Mouse (Mus musculus) left cerebral cortex, postnatal 4 days (tissue): Measurements from ENCODE around the gene Steap3. TPM values are rescaled to one million over a fixed set of nuclear protein-coding genes. Genes with fewer than 3 reads are reported as not detected.

Experiments used
- DNase-seq: peaks from one replicate; pipeline ENCODE4 v3.0.0-alpha.2; 2022
- intact Hi-C: fragments of 180-260 bp; cut with DNase I; formaldehyde crosslinking; loops from one replicate; pipeline ENCODE4 v1.15.1; 2025
- total RNA-seq, 2 experiments: library from RNA; stranded (reverse); gene quantifications; 2 replicates each; pipeline ENCODE4 v1.2.3; 2021

Steap3 gene
- total RNA-seq, 2 experiments from 2014 or later = 4.2 to 6.1 TPM

DNA sequence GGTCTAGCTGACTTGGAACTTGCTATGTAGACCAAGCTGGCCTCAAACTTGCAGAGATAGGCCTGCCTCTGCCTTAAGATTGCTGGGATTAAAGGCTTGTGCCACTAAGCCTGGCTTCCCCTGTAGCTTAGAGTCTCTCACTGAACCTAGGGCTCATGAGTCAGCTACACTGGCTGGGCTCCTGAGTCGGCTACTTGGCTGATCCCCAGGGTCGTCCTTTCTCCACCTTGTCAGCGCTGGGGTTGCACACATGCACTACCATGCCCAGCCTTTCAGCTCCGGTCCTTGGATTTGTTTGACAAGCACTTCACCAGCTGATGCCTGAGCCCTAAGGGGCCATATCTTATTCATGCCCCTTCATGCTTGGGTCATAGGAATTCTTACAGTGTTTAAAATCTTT, 104.5 kb downstream of the Steap3 start:
- DNase-seq = no peak
- intact Hi-C loops = no loop called here

DNA sequence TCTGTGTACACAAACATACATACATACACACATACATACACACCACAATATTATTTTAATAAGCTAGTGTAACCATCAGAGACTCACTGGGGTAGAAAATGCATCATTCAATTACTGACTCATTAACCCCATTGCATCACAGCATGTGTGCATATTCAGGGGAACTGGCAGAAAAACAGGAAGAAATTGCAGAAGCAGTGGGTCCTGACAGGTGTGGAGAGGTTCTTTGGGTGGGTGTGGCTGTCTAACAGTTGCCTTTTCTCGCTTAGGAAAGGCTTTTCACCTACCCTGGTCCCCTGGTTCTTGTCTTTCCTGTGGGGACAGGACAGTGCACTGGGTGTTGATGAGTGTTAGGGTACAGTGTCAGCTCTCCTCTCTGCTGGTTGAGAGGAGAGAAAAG, 109.9 kb downstream of the Steap3 start:
- intact Hi-C loops = no loop called here
- no peak for DNase-seq

DNA sequence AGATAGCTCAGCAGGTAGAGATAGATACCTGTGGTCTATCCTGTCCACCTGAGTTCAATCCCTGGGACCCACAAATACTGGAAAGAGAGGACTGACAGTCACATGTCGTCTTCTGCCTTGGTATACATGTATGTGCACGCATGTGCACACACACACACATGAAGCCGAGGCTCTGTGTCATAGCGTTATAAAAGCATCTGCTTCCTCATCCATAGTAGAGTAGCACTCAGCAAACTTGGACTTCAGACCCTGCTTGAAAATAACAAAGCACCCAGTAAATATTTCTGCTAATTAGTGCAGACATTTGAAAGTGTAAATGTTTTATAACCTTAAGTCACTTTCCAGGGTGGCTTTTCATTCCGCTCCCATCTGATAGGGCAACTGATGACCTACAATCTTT, 111.0 kb downstream of the Steap3 start:
- intact Hi-C loops = no loop called here
- no peak for DNase-seq

DNA sequence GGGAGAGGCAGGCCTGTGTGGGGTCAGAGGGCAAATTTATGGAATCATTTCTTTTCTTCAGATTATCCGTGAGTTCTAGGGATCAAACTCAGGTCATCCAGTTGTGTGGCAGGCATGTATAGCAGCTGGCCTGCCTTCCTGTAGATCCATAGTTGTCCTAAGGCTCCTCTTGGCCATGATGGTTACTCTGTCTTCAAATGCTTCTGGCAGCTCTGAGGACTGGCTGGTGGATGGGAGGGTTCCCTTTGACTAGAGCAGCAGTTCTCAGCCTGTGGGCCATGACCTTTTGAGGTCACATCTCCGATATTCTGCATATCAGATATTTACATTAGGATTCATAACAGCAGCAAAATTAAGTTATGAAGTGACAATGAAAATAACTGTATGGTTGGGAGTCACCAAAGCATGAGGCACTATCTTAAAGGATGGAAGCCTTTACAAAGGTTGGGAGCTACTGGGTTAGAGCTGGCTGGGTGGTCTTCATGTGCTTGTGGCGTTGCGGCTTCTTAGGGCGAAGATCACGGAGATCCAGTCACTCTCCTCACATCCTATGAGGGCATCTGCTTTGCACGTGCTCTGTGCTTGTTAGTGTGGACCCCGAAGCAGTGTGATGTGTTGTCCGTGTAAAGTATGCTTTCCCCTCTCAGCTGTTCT, 113.9 kb downstream of the Steap3 start:
- intact Hi-C loops = no loop called here
- no peak for DNase-seq

DNA sequence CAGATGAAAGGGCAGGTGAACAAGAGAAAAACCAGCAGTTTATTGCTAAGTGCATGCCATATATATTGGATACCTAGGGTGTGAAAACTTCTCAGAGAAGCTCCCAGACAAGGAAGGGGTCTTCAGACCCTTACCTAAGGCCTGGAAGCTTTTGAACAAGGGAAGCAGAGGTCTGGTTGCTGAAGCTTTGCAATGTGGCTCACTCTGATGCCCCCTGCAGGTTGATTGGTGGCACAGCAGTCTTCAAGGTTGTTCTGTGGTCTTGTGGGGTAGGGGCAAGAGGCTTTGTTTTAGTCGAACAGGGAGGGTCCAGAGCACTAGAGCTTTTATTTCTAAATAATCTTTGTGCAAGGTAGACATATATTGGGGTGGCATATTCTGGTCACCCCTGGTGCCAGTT, 117.2 kb downstream of the Steap3 start:
- peak; percentile 20 for DNase-seq
- intact Hi-C loops = no loop called here

DNA sequence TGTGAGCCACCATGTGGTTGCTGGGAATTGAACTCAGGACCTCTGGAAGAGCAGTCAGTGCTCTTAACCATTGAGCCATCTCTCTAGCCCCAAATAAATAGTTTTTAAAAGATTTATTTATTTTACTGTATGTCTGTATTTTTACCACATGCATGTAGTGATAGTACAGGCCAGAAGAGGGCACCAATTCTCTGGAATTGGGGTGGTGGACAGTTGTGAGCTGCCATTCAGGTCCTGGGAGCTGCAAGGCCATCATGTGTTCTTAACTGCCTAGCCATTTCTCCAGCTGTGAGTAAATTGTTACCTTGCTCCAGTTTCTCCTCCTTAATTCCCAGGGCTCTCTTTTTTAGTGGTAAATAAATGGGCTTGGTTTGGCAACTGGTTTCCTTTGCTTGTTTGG, 118.3 kb downstream of the Steap3 start:
- intact Hi-C loops = no loop called here
- DNase-seq = peak; percentile 39

DNA sequence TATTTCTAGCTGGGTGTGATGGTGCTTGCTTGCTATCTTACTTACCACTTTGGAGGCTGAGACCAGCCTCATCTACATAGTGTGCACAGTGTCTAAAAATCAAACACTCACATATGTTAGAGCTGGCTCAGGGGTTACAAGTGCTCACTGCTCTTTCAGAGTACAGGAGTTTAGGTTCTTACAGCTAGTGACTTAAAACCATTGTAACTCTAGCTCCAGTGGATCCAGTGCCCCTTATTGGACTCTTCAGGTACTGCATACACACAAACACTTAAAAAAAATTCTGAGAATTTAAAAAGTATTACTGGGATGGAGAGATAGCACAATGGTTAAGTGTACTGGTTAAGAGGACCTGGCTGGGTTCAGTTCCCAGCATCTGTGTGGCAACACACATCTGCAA, 125.5 kb downstream of the Steap3 start:
- intact Hi-C loops = no loop called here
- DNase-seq = no peak

DNA sequence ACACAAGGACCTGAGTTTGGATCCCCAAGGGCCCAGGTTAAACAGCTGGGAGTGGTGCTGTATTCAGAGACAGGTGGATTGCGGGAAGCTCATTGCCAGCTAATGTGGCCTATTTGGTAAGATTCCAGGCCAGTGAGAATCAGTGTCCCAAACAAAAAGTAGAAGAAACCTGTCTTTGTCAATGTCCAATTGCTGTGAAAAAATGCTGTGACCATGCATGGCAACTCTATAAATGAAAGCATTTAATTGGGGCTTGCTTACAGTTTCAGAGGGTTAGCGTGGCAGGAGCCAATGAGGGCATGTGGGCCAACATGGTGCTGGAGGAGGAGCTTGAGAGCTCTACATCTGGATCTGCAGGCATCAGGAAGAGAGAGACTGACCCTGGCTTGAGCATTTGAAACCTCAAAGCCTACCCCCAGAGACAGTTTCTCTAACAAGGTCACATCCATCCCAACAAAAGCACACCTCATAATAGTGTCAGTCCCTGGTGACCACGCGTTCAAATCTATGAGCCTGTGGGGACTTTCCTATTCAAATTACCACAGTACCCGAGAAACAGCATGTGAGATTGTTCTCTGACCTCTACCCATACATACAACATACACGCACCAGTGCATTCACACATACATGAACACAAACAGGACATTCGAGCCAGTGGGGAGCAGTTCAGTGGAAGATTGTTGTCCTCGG, 126.8 kb downstream of the Steap3 start:
- no peak for DNase-seq
- intact Hi-C loops = no loop called here

DNA sequence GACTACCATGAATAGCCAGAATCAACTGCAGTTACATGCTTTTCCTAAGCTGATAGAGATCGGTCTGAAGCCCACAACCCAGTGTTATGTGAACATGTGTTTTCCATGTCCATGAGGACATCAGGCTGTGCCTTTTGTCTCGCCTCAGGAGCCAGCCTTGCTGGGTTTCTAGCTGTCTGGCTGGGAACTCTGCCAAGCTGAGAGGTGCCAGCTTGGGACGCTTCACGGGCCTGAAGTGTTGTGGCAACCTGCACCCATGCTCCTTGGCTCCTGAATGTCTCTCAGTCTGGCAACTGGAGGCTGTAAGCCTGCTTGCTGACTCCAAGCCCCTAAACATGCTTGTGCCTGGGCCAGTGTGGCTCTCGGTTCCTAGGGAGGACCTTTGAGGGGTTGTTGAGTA, 130.0 kb downstream of the Steap3 start:
- intact Hi-C loops = no loop called here
- peak; percentile 86 for DNase-seq

Other genes starting within 250 kb of the Steap3 start
- gene Tmem37, start 198.6 kb downstream of the Steap3 start, total RNA-seq = 1 to 10 TPM; 1.4 to 1.8 TPM
- gene Dbi, start 151.6 kb downstream of the Steap3 start, total RNA-seq = 100 to 1,000 TPM; 335 to 344 TPM
- 10 to 100 TPM; 11.2 to 11.8 TPM for gene 3110009E18Rik, start 151.5 kb downstream of the Steap3 start, total RNA-seq
- gene C1ql2, start 67.9 kb upstream of the Steap3 start, total RNA-seq = 1 to 10 TPM in 1 of 2 experiments, under 1 TPM in 1; 0.50 to 1.3 TPM
- gene Marco, start 232.3 kb upstream of the Steap3 start, total RNA-seq = under 1 TPM in 1 of 2 experiments, not detected in 1; 0.72 TPM